Mouse (Mus musculus): ENCODE data around the gene Setdb1. TPM values are rescaled to one million over a fixed set of nuclear protein-coding genes. Genes with fewer than 3 reads are reported as not detected.

Setdb1 gene
- polyA plus RNA-seq, 1 experiment from 2014 or later: 20.1 TPM

GRCm38 (mm10) chr3:95323429-95323828 lies 33.6 kb downstream of the Setdb1 start:
- Histone ChIP-seq H3K27ac (ENCODE audit: low read length) (no peak overlapping the region), H3K4me3 (ENCODE audit: low read length) (no peak overlapping the region), H3K36me3 (ENCODE audit: control insufficient read depth, insufficient read depth) (peaks cover 75% of the 10 kb centered on the region), H3K27me3 (ENCODE audit: control insufficient read depth, insufficient read depth, low read length) (no peaks in the 10 kb centered on the region), H3K9me3 (replicated peaks; ENCODE audit: control insufficient read depth, low read length) (no peaks in the 10 kb centered on the region), H3K4me2 (ENCODE audit: low read depth, low read length) (no peak overlapping the region), H3K4me1 (ENCODE audit: control insufficient read depth, insufficient read depth, low read length) (peaks cover 10% of the 10 kb centered on the region), H3K9ac (ENCODE audit: low read length) (no peak overlapping the region)
- WGBS: 87% methylated on average over 3 of the region's 3 CpGs
- ATAC-seq (replicated peaks; ENCODE audit: extremely low read depth, insufficient read depth, low FRiP score): no peak

DNA sequence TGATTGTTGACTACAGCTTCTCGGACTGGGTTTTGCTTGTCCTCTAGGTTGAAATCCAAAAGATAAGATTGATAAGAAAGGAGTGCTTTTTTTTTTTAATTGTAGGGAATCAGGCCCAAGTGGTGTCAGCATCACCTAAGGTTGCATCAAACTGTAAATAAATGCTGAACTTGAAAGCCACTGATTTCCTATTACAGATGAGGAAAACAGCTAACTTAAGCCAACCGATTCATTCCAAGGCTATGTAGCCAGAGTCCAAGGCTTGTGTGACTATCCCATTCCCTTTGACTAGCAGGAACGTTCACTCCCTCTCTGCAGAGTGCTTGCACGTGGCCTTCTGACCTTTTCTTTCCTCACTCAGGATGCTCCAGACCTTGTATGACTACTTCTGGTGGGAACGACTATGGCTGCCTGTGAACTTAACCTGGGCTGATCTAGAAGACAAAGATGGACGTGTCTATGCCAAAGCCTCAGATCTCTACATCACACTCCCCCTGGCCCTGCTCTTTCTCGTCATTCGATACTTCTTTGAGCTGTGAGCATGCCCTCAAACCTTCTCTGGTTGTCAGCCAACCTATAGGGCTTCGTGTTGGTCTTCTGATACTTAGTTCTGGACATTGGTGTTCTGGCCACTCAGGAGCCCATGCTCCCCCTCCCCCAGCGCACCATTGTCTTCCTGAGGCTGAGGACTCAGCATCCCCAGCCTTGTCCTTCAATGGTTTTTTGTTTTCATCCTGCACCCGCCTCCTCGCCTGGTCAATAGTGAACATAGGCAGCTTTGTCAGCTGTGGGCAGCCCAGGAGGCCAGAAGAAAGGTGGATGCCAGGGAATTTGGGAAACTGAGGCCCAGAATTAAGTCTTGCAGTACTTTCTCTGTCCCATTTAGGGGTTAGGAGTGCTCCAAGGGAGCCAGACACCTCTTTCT lies 37.0 kb downstream of the Setdb1 start:
- WGBS: 65% methylated on average over 12 of the region's 12 CpGs
- no peak overlapping the region for H3K27ac ChIP-seq (ENCODE audit: low read length)
- no peak overlapping the region for H3K9ac ChIP-seq (ENCODE audit: low read length)
- no peak overlapping the region for H3K4me2 ChIP-seq (ENCODE audit: low read depth, low read length)
- H3K4me1 ChIP-seq (ENCODE audit: control insufficient read depth, insufficient read depth, low read length): peaks cover 30% of the 10 kb centered on the region
- H3K4me3 ChIP-seq (ENCODE audit: low read length): no peak overlapping the region
- H3K36me3 ChIP-seq (ENCODE audit: control insufficient read depth, insufficient read depth): peaks cover 49% of the 10 kb centered on the region
- H3K27me3 ChIP-seq (ENCODE audit: control insufficient read depth, insufficient read depth, low read length): no peaks in the 10 kb centered on the region
- H3K9me3 ChIP-seq (replicated peaks; ENCODE audit: control insufficient read depth, low read length): no peaks in the 10 kb centered on the region
- no peak for ATAC-seq (replicated peaks; ENCODE audit: extremely low read depth, insufficient read depth, low FRiP score)

DNA sequence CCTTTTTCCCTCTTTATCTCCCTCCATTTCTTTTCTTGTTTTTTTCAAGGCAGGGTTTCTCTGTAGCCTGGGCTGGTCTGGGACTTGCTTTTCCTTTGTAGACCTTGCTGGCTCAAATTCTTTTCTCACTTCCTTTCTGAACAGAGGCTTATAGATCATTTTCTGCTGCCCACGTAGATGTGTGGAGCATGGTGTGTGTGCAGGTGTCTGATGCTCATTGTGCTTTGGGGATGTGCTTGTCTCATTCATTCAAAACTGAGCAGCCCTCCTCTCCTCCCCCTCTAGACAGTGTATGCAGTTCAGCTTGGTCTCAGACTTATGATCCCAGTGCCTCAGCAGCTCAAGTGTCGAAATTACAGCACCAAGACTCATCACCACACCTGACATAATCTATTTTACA lies 37.9 kb downstream of the Setdb1 start:
- Histone ChIP-seq H3K4me2 (ENCODE audit: low read depth, low read length) (no peak overlapping the region), H3K4me3 (ENCODE audit: low read length) (no peak overlapping the region), H3K36me3 (ENCODE audit: control insufficient read depth, insufficient read depth) (peaks cover 42% of the 10 kb centered on the region), H3K27me3 (ENCODE audit: control insufficient read depth, insufficient read depth, low read length) (no peaks in the 10 kb centered on the region), H3K9me3 (replicated peaks; ENCODE audit: control insufficient read depth, low read length) (no peaks in the 10 kb centered on the region), H3K9ac (ENCODE audit: low read length) (peak overlapping the region; percentile 49), H3K4me1 (ENCODE audit: control insufficient read depth, insufficient read depth, low read length) (peaks cover 35% of the 10 kb centered on the region), H3K27ac (ENCODE audit: low read length) (peak overlapping the region; percentile 76)
- WGBS: 36% methylated on average over 2 of the region's 2 CpGs
- ATAC-seq (replicated peaks; ENCODE audit: extremely low read depth, insufficient read depth, low FRiP score): no peak

GRCm38 (mm10) chr3:95318548-95318947 lies 38.5 kb downstream of the Setdb1 start:
- peak overlapping the region; percentile 49 for H3K9ac ChIP-seq (ENCODE audit: low read length)
- 24% methylated on average over 6 of the region's 6 CpGs for WGBS
- H3K27ac ChIP-seq (ENCODE audit: low read length): peak overlapping the region; percentile 76
- peaks cover 35% of the 10 kb centered on the region for H3K4me1 ChIP-seq (ENCODE audit: control insufficient read depth, insufficient read depth, low read length)
- no peaks in the 10 kb centered on the region for H3K27me3 ChIP-seq (ENCODE audit: control insufficient read depth, insufficient read depth, low read length)
- H3K4me2 ChIP-seq (ENCODE audit: low read depth, low read length): peak overlapping the region; percentile 30; the same call in 1 of the 2 replicates
- peaks cover 36% of the 10 kb centered on the region for H3K36me3 ChIP-seq (ENCODE audit: control insufficient read depth, insufficient read depth)
- 0 out of 2 replicates have a peak overlapping the region, but pooled peaks have one; percentile 10 for H3K4me3 ChIP-seq (ENCODE audit: low read length)
- H3K9me3 ChIP-seq (replicated peaks; ENCODE audit: control insufficient read depth, low read length): no peaks in the 10 kb centered on the region
- no peak for ATAC-seq (replicated peaks; ENCODE audit: extremely low read depth, insufficient read depth, low FRiP score)

- Histone ChIP-seq H3K4me1 (ENCODE audit: control insufficient read depth, insufficient read depth, low read length) (peaks cover 36% of the 10 kb centered on the region), H3K9me3 (replicated peaks; ENCODE audit: control insufficient read depth, low read length) (no peaks in the 10 kb centered on the region), H3K9ac (ENCODE audit: low read length) (peak overlapping the region; percentile 15), H3K27ac (ENCODE audit: low read length) (peak overlapping the region; percentile 76), H3K4me3 (ENCODE audit: low read length) (peak overlapping the region; percentile 3), H3K4me2 (ENCODE audit: low read depth, low read length) (peak overlapping the region; percentile 54), H3K27me3 (ENCODE audit: control insufficient read depth, insufficient read depth, low read length) (no peaks in the 10 kb centered on the region), H3K36me3 (ENCODE audit: control insufficient read depth, insufficient read depth) (peaks cover 29% of the 10 kb centered on the region)
- no peak for ATAC-seq (replicated peaks; ENCODE audit: extremely low read depth, insufficient read depth, low FRiP score)
- 16% methylated on average over 12 of the region's 12 CpGs for WGBS
These were observed 39.5 kb downstream of the Setdb1 start for GRCm38 (mm10) chr3:95317414-95318080.

DNA sequence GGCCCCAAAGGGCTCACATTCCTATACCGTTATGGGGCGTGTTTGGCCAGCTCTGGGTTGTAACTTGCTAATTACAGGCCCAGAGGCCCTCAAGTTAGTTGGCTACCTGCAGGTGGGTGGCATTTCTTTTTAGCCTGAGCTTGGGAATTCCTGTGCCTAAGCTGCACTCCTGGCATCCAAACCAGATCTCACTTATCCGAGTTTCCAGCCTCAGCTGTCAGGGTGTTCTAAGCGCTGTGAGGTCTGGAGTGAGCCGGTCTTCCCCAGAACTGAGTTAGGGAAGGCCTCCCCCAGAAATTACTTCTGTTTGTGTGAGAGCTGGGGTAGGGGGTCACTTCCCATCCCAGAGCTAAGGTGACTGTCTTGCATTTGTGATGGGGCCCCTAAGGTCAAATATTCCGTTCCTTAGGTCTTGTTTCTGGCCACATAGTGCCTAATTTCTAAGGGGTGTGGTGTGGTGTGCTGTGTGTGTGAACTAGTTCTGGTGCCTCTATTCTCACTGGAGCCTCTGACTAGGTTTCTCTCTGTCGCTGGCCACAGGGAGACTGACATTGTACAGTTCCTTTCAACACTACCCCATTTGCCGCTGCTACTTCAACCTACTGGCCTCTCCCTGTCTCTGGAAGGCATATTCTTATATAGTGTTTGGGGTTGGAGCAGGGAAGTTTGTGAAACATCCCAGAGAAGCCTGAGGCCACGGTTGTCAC lies 41.0 kb downstream of the Setdb1 start:
- Histone ChIP-seq H3K4me2 (ENCODE audit: low read depth, low read length) (peak overlapping the region; percentile 94), H3K9ac (ENCODE audit: low read length) (peak overlapping the region; percentile 99), H3K4me1 (ENCODE audit: control insufficient read depth, insufficient read depth, low read length) (peaks cover 38% of the 10 kb centered on the region), H3K36me3 (ENCODE audit: control insufficient read depth, insufficient read depth) (peaks cover 13% of the 10 kb centered on the region), H3K27me3 (ENCODE audit: control insufficient read depth, insufficient read depth, low read length) (no peaks in the 10 kb centered on the region), H3K9me3 (replicated peaks; ENCODE audit: control insufficient read depth, low read length) (no peaks in the 10 kb centered on the region), H3K4me3 (ENCODE audit: low read length) (peak overlapping the region; percentile 93), H3K27ac (ENCODE audit: low read length) (peak overlapping the region; percentile 96)
- 6% methylated on average over 9 of the region's 9 CpGs for WGBS
- no peak for ATAC-seq (replicated peaks; ENCODE audit: extremely low read depth, insufficient read depth, low FRiP score)

DNA sequence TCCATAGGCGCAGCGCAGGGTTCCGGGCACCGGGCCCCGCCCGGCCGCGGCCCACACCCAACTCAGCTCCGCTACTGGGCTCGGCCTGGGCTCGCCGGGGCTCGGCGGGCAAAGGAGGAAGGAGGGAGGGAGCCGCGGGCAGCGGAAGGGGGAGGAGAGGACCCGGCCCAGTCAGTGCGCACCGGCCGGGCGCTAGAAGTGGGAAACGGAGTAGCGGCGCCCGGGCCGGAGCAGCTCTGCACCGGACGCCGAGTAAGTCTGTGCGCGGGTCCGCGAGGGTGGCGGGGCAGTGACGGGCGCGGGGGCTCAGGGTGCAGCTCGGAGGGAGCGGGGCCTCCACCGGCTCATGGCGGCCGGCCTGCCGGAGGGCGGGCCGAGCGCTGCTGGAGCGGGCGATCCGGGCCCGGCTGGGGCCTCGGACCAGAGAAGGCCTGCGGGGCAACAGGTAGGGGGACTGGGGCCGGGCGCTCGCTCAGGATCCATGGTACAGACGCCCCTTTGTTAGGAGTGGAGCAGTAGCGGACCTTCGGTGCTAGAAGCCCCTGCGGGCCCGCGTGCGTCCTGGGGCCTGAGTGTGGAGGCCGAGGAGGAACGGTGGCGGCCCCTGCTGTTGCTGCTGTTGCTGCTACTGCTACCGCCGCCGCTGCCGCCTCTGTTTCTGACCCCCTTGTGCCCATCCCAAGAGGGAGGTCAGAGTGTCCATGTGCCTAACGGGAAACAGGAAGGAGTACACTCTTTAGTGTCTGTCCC lies 41.7 kb downstream of the Setdb1 start:
- WGBS: under 1% methylated on average over 70 of the region's 71 CpGs
- Histone ChIP-seq H3K4me2 (ENCODE audit: low read depth, low read length) (peak overlapping the region; percentile 94), H3K4me3 (ENCODE audit: low read length) (peak overlapping the region; percentile 93), H3K9ac (ENCODE audit: low read length) (peak overlapping the region; percentile 99), H3K9me3 (replicated peaks; ENCODE audit: control insufficient read depth, low read length) (no peaks in the 10 kb centered on the region), H3K36me3 (ENCODE audit: control insufficient read depth, insufficient read depth) (peaks cover 6% of the 10 kb centered on the region), H3K4me1 (ENCODE audit: control insufficient read depth, insufficient read depth, low read length) (peaks cover 38% of the 10 kb centered on the region), H3K27me3 (ENCODE audit: control insufficient read depth, insufficient read depth, low read length) (no peaks in the 10 kb centered on the region), H3K27ac (ENCODE audit: low read length) (peak overlapping the region; percentile 96)
- ATAC-seq (replicated peaks; ENCODE audit: extremely low read depth, insufficient read depth, low FRiP score): peak; percentile 91

DNA sequence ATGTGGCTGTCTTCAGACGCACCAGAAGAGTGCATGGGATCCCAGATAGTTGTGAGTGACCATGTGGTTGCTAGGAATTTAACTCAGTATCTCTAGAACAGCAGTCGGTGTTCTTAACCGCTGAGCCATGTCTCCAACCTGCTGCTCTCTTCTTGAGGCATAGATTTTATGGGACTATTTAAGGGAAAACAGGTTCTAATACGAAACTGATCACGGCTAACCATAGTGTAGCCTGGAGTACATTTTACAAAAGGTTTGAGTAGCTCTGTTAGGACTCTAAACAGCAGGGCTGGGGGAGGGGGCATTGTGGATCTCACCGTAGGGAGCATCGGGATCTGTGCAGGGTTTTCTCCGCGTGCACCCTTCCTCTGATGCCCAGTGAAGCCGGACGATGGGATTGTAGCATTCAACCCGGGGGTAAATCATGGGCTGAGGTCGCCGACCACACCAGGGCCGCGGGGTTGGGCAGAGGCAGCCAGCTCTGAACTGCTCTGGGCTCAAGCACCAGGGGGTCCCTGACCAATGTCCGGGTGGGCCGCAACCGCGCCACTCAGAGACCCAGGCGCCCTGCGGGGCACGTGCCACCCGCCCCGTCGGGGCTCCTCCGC lies 42.4 kb downstream of the Setdb1 start, which contains the start of gene Cers2:
Gene Cers2, plus strand, starts transcription at position 306 of the 608 bp plus-strand sequence.
- peak within 1 kb of the TSS; percentile 93 for H3K4me3 ChIP-seq (ENCODE audit: low read length)
- no peak for ATAC-seq (replicated peaks; ENCODE audit: extremely low read depth, insufficient read depth, low FRiP score)
- peak within 1 kb of the TSS; percentile 96 for H3K27ac ChIP-seq (ENCODE audit: low read length)
- 4% methylated on average over 27 of the region's 27 CpGs for WGBS
- H3K27me3 ChIP-seq (ENCODE audit: control insufficient read depth, insufficient read depth, low read length): no peaks in the 10 kb centered on the region
- H3K4me1 ChIP-seq (ENCODE audit: control insufficient read depth, insufficient read depth, low read length): peaks cover 38% of the 10 kb centered on the region
- no peaks in the 10 kb centered on the region for H3K36me3 ChIP-seq (ENCODE audit: control insufficient read depth, insufficient read depth)
- peak within 1 kb of the TSS; percentile 94 for H3K4me2 ChIP-seq (ENCODE audit: low read depth, low read length)
- H3K9me3 ChIP-seq (replicated peaks; ENCODE audit: control insufficient read depth, low read length): no peaks in the 10 kb centered on the region
- H3K9ac ChIP-seq (ENCODE audit: low read length): peak within 1 kb of the TSS; percentile 99
